Mouse (Mus musculus) G1E (cell line): ENCODE data around the gene Hmgn5.

ENCODE experiments used
- CTCF ChIP-seq: IDR thresholded peaks from 2 replicates; pipeline ENCODE4 v1.5.1; 2012; ENCODE audit warnings: low read depth, low read length, inconsistent platforms, mixed read lengths
- GATA1 ChIP-seq: IDR thresholded peaks from 2 replicates; pipeline ENCODE4 v1.6.1; 2012; ENCODE audit warnings: borderline replicate concordance, low read length, inconsistent platforms, mixed read lengths
- TAL1 ChIP-seq: conservative IDR thresholded peaks from 2 replicates; pipeline ENCODE4 v1.6.1; 2012; ENCODE audit warnings: low read depth, low read length, inconsistent platforms, mixed read lengths

GRCm38 (mm10) chrX:109001277-109001676 lies 11.9 kb downstream of the Hmgn5 start:
- TF ChIP-seq TAL1 (no peak), CTCF (no peak), GATA1 (no peak)
